Comparison of ENCODE assay signal across 15 mouse cellular contexts in genomic region chr1:133408880-133409516, GRCm38 (mm10). TPM values are rescaled to one million over a fixed set of nuclear protein-coding genes. Genes with fewer than 3 reads are reported as not detected.
A peak's percentile ranks its signal among the peaks of the same experiment; 100 is the strongest.
DNase-seq lines count a peak whose midpoint lies in the region; ATAC-seq and TF ChIP-seq lines count a peak whose summit lies in the region.
"Had no signal": no experiment of that assay in that cellular context is flagged by ENCODE, and none has a peak within 500 bp of the region (broad histone marks: within the 10 kb centered on the region; RNA-seq: fewer than 3 reads in every experiment).

No protein-coding gene starts in this region.

- H3K4me1 ChIP-seq in kidney, postnatal 0 days (replicated peaks; ENCODE audit: insufficient read depth, low read length) = peaks cover 49% of the 10 kb centered on the region
- H3K4me1 ChIP-seq in kidney, adult 2 months (ENCODE audit: control insufficient read depth, insufficient read depth, low read length) = peaks cover 41% of the 10 kb centered on the region
- peaks cover 20% of the 10 kb centered on the region for H3K4me1 ChIP-seq in liver, embryonic 15.5 days (replicated peaks)

- 0 out of 2 replicates have a peak overlapping the region, but pooled peaks have one; percentile 5 for H3K4me2 ChIP-seq in kidney, postnatal 0 days (ENCODE audit: low read length)
- H3K4me2 ChIP-seq in liver, embryonic 15.5 days = peak overlapping the region; percentile 27; the same call in 1 of the 2 replicates
- H3K4me2 ChIP-seq: heart, embryonic 11.5 days had no signal

- no peak overlapping the region for H3K27ac ChIP-seq in kidney, postnatal 0 days
- H3K27ac ChIP-seq in kidney, adult 2 months (ENCODE audit: insufficient read depth, low read depth, low read length) = no peak overlapping the region
- H3K27ac ChIP-seq in liver, embryonic 15.5 days (replicated peaks) = no peak overlapping the region

- no peaks in the 10 kb centered on the region for H3K36me3 ChIP-seq in kidney, postnatal 0 days (ENCODE audit: insufficient read depth, low read length)
- H3K36me3 ChIP-seq in kidney, adult 2 months (ENCODE audit: control insufficient read depth, insufficient read depth, low read length) = no peaks in the 10 kb centered on the region
- H3K36me3 ChIP-seq in liver, embryonic 15.5 days (replicated peaks) = no peaks in the 10 kb centered on the region

- no peak overlapping the region for H3K4me3 ChIP-seq in kidney, postnatal 0 days (replicated peaks; ENCODE audit: low read depth, low read length)
- H3K4me3 ChIP-seq in kidney, adult 2 months (ENCODE audit: insufficient read depth, low read depth, low read length) = no peak overlapping the region
- H3K4me3 ChIP-seq in liver, embryonic 15.5 days (replicated peaks) = no peak overlapping the region
- H3K4me3 ChIP-seq: myocyte had no signal

- DNase-seq in kidney, postnatal 0 days (ENCODE audit: low spot score) = no peak
- DNase-seq in kidney, adult 2 months = no peak
- peak; percentile 94 for DNase-seq in embryo, embryonic 10 days (ENCODE audit: low spot score)
- DNase-seq in embryo, embryonic 9.5 days (ENCODE audit: extremely low spot score) = peak; percentile 95
- no peak for DNase-seq in adrenal gland, adult 2 months
- DNase-seq in spleen, postnatal 10 days (ENCODE audit: low spot score in 2 of 2) = no peak
- DNase-seq: adrenal gland, postnatal 36 days; lung, postnatal 10 days; right cerebral cortex, adult 18-20 months; thymus, postnatal 36 days had no signal

- H3K9ac ChIP-seq in kidney, postnatal 0 days (ENCODE audit: low read depth, low read length) = no peak overlapping the region
- H3K9ac ChIP-seq in liver, embryonic 15.5 days = no peak overlapping the region

- ATAC-seq in kidney, postnatal 0 days (replicated peaks; ENCODE audit: low FRiP score, low read depth) = no peak
- 0 out of 2 replicates have a peak, but pooled peaks have one; percentile 30 for ATAC-seq in liver, embryonic 15.5 days (ENCODE audit: insufficient read depth)

- no peak for TF ChIP-seq CTCF in kidney, postnatal 0 days (IDR thresholded peaks at IDR 0.05; ENCODE audit: low read depth)
- no peak for TF ChIP-seq CTCF in kidney, adult 2 months (conservative IDR thresholded peaks at IDR 0.05; ENCODE audit: insufficient read depth, insufficient read length, low read depth, low read length)

- no peaks in the 10 kb centered on the region for H3K27me3 ChIP-seq in kidney, postnatal 0 days (ENCODE audit: insufficient read depth, low read length)
- no peaks in the 10 kb centered on the region for H3K27me3 ChIP-seq in kidney, adult 2 months (replicated peaks; ENCODE audit: control insufficient read depth, insufficient read depth, low read length)
- H3K27me3 ChIP-seq in liver, embryonic 15.5 days = no peaks in the 10 kb centered on the region

- no peak for TF ChIP-seq POLR2A in kidney, adult 2 months (IDR thresholded peaks at IDR 0.05; ENCODE audit: low read depth, low read length)

- no peaks in the 10 kb centered on the region for H3K9me3 ChIP-seq in kidney, postnatal 0 days (replicated peaks; ENCODE audit: low read length)
- H3K9me3 ChIP-seq in liver, embryonic 15.5 days (replicated peaks) = no peaks in the 10 kb centered on the region

- 23% methylated on average over 6 of the region's 6 CpGs for WGBS in kidney, postnatal 0 days
- 46% methylated on average over 6 of the region's 6 CpGs for WGBS in kidney, adult 2 months
- WGBS in liver, embryonic 15.5 days (ENCODE audit: insufficient replicate concordance) = 53% methylated on average over 6 of the region's 6 CpGs

RNA-seq across cellular contexts. Expression of gene Sox13, which starts 15.2 kb away (rescaled TPM):
- 12.0 and 13.7 TPM in 2 replicates for polyA plus RNA-seq in kidney, postnatal 0 days (2015; fragmentation: Nextera tagmentation; extraction: Ambion mirVana)
- polyA plus RNA-seq in kidney, adult 2 months (2012; rRNA removed) = 46.7 and 51.2 TPM in 2 replicates
- 1.6 and 1.9 TPM in 2 replicates for polyA plus RNA-seq in liver, embryonic 15.5 days (2015; fragmentation: Nextera tagmentation; extraction: Ambion mirVana)
- 10 to 100 TPM; 14.5 to 18.0 TPM for total RNA-seq in adrenal gland, adult 2 months (2021)
- polyA plus RNA-seq in adrenal gland, adult 2 months (2012; rRNA removed) = 24.1 and 26.2 TPM in 2 replicates

RNA-seq across cellular contexts. Expression of gene Etnk2, which starts 45.6 kb away (rescaled TPM):
- 4.4 and 5.1 TPM in 2 replicates for polyA plus RNA-seq in kidney, postnatal 0 days (2015; fragmentation: Nextera tagmentation; extraction: Ambion mirVana)
- polyA plus RNA-seq in kidney, adult 2 months (2012; rRNA removed) = 5.4 and 5.6 TPM in 2 replicates
- polyA plus RNA-seq in liver, embryonic 15.5 days (2015; fragmentation: Nextera tagmentation; extraction: Ambion mirVana) = 11.3 and 14.2 TPM in 2 replicates
- total RNA-seq in adrenal gland, adult 2 months (2021) = 10 to 100 TPM in 1 of 2 experiments, 1 to 10 TPM in 1; 6.2 to 13.5 TPM
- 8.2 and 10.0 TPM in 2 replicates for polyA plus RNA-seq in adrenal gland, adult 2 months (2012; rRNA removed)

RNA-seq across cellular contexts. Expression of gene Ren1, which starts 58.7 kb away (rescaled TPM):
- 463 and 484 TPM in 2 replicates for polyA plus RNA-seq in kidney, postnatal 0 days (2015; fragmentation: Nextera tagmentation; extraction: Ambion mirVana)
- 187 and 262 TPM in 2 replicates for polyA plus RNA-seq in kidney, adult 2 months (2012; rRNA removed)
- 0.66 and 0.84 TPM in 2 replicates for polyA plus RNA-seq in liver, embryonic 15.5 days (2015; fragmentation: Nextera tagmentation; extraction: Ambion mirVana)
- 1 to 10 TPM; 5.5 to 9.2 TPM for total RNA-seq in adrenal gland, adult 2 months (2021)
- 4.4 and 6.0 TPM in 2 replicates for polyA plus RNA-seq in adrenal gland, adult 2 months (2012; rRNA removed)
- total RNA-seq: left cerebral cortex, postnatal 36 days had no signal
- polyA plus RNA-seq: forebrain, embryonic 11.5 days; heart, embryonic 11.5 days; myocyte had no signal

Comparison
In these comparisons a context has a peak if more than half of its experiments do, and no peak if none do; other contexts are left out.
1. DNase-seq: peak in embryo, embryonic 10 days (single experiment) and embryo, embryonic 9.5 days (single experiment); none in kidney, postnatal 0 days (single experiment), kidney, adult 2 months (single experiment), adrenal gland, adult 2 months (single experiment) and spleen, postnatal 10 days (0 of 2).
2. RNA of gene Ren1, which starts 58.7 kb away (polyA plus RNA-seq): 463 to 484 TPM in kidney, postnatal 0 days and 187 to 262 TPM in kidney, adult 2 months; 4.4 to 6.0 TPM in adrenal gland, adult 2 months and 0.66 to 0.84 TPM in liver, embryonic 15.5 days; every median in the first group is over 10 times any median in the second.